Mouse (Mus musculus) right cerebral cortex, postnatal 4 days (tissue): ENCODE measurements around the gene Actc1.

Experiments used
- DNase-seq: peaks from one replicate; pipeline ENCODE4 v3.0.0-alpha.2; 2022

Actc1 gene

DNA sequence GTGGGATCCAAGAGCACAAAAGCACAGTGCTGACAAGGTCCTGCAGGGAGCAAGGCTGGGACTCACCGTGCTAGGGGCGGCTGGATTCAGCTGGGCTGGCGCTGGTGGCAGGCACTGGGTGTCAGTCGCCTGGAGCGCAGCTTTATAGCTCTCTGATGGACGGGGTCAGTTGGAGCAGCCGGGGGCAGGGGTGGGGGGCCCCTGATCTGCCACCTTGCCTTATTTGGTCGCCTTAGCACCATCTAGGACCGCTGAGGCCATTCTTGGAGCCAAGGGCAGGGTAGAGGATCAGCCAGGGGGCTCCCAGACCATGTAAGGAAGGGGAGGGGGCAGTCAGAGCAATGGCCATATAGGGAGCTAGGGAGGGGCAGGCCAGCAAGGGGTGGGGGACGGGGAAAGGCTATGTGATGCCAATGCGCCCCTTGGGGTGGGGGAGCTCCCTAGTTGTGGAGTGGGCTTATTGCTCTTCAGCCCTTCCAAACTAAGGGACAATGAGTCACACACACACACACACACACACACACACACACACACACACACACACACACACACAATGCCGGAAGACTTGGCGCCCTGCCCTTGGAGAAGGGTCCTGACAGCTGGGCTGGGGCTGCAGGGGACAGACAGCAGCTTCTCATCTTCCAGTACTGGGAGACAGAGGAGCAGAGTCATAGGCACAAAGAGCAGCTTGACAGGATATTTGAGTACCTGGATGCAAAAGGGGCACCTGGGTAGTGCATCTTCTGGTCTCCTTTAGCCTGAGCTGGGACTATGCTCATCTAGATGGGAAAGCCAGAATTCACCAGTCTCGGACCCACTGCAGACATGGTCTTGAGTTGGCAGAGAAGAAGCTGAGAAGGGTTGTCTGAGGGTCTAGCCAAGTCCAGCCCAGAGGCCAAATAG is at the start of gene Actc1:
TSS of gene Actc1 (minus strand) at position 853 of the 903 bp plus-strand sequence.
- DNase-seq: peak; percentile 12

DNA sequence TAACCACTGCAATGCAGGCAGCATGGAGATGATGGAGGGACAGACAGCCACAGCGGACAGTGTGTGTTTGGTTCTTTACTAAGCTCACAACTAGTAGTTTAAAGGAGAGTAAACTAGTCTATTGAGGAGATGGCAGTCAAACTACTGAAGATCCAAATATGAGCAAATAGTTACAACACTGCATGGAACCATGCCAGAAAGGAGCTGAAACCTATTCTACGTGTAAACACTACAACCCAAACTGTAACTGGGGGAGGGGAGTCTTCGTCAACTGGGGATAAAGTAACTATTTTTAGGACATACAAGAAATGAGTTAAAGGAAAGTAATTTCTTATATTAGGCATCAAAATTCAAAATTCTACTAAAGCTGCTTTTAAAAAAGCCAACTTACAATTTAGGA is 49.1 kb upstream of the Actc1 start:
- no peak for DNase-seq

DNA sequence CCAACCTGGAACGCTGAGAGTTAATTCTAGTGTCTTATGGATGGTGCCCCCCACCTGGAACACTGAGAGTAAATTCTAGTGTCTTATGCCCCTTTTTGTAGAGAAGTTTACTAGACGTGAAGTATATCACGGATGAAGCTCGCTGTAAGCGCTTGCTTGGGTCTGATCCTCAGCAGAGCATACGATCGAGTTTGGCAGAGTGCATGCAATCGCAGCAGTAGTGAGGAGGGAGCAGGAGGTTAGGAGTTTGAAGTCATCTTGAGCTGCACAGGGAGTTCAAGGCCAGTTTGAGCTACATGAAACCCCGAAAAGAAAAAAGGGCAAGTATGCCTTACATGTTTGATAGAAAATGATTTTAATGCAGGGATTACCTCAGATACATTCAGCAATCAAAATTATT is 47.5 kb upstream of the Actc1 start:
- DNase-seq: no peak

DNA sequence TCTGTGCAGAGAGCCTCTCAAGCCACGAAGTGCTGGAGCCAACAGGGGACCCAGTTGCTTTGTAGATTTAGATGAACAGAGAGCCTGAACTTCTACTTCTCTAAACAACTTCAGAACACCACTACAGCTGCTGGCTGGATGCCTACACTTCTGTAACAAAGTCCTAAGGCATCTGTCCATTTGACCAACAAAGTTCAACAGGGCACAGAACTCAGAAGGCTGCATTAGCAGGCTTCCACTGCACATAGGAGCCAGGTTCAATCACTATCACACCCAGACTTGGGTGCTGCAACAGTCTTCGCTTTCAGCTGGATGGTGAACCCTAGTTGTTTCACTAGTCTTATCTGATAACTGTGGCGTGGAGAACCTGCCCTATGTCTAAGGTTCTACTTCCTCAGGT is 46.5 kb upstream of the Actc1 start:
- DNase-seq: no peak

DNA sequence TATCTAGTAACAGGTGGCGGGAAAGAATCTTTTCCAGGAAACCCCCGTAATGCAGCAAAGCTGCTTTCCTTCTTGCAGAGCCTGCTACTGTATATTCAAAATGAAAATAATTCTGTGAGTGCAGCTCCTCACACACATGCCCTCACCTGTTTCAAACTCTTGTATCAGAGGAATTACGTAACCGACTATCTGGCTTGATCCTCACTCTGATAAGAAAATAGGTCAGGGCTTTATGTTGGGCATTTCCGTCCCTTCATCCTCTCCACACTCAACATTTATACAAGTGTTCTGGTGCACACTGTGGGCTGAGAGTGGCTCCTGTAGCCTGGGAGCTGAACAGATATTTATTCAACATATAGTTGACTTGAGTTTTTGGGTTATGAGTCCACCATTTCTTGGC is 45.8 kb upstream of the Actc1 start:
- DNase-seq: no peak

DNA sequence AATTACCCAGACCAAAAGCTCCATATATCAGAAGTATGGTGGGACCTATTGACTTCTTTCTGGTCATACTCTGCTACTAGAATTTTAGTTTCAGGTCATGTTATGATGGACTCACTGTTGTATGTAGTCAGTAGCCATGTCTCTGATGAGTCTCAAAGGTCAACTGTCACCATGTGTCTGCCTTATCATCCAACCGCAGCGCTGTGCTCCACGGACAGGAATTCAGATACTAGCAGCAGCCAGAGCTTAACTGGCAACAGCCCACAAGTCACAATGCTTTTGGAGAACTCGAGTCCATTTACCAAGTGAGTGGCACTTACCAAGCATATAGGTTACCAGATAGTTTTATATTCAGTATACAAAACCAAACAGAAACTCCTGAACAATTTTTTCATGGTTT is 44.3 kb upstream of the Actc1 start:
- DNase-seq: no peak

DNA sequence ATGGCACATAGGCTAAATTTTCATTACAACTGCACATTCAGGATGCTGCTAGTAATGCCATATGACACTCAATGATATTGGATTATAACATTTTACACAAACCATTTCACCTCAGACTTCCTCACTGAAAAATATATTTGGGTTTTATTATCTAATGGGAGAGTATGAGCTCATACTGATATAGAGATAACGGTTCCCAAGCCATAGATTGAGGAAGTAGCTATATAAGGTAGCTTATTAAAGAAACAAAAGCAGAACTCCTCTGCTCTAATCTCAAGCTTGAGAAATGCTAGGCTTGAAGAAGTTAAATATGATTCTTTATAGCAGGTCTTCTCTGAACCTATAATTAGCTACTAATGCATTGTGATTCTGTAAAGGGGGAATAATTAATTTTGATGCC is 43.2 kb upstream of the Actc1 start:
- no peak for DNase-seq

DNA sequence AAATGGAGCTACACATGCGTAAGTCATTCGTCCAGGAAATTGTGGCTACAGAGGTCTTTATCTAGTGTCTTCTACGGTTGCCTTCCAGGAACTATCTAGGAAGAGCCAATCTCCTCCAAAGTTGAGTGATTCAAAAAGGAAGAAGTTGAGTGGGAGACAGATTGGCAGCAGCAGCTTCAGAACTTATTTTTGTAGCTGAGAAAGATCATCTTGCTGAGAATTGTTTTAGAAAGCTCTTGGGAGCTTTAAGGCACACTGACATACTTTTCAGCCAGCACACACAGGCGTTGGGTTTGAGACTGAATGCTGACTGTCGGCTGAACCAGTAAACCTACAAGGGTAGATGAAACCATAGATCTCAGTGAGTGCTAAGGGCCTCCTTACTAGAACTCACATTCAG is 42.0 kb upstream of the Actc1 start:
- no peak for DNase-seq

DNA sequence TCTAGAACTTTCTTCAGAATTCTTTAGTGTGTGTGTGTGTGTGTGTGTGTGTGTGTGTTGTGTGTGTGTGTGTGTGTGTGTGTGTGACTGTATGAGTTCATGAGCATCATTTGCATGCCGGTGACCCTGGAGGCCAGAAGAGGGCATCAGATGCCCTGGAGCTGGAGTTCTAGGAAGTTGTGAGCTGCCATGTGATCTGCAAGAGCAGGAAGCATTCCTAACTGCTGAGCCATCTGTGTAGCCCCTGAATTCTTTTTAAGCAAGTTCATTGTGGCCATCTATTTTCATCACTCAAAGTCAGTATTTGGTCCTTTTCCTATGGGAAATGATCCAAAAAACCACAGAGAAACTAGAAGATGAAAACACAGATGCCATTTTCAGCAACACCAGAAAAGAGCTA is 41.3 kb upstream of the Actc1 start:
- no peak for DNase-seq

DNA sequence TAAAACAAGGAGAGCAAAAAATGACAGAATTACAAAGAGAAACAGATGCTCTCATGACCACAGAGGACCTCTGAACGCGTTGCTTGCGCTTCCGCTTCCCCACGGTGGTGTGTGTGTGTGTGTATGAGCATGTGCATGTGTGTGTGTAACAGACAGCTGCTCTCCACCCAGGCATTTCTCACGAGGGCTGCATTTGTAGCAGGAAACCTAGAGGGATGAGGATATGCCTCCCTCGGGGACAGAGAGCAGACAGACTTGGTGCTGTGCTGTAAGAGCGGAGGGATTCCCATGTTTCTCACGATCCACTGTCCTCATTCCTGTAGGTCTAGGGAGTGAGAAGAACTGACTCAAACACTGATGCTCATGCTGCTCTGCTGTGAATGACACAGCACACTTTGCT is 40.2 kb upstream of the Actc1 start:
- no peak for DNase-seq

DNA sequence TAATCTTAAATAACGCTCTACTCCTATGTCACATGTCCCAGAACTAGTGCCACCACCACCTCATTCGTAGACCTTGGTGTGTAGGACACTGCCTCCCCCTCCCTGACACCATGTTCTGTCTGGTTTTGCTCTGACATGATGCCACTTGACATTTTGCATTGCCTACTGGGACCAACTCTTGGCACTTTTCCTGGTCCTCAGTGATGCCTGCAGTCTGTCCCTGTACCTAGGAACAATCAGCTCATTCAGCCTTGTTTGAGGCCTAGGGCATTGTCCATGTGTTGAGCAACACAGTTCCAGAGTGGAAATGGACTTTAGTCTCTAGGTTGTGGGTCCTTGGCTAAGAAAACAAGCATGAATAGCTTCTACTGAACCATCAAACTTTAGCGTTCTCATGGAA is 36.5 kb upstream of the Actc1 start:
- DNase-seq: no peak

DNA sequence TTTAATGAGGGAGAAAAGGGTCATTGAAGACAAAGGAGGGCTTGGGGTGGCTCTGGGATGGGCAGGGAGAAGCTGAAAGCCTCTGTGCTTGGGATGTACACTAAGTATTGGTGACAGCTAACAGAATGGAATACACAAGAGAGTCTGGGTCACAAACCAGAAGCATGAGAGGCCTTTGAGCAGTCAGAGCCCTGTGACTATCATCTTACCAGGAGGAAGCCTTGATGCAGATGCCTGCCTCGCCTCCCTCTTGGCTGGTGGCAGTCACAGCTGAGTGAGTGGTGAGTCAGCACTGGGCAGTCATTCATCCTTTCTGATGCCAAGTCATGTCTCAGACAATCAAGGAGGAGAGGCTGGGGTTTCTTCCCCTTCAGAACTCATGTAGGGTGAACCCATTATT is 33.9 kb upstream of the Actc1 start:
- no peak for DNase-seq

DNA sequence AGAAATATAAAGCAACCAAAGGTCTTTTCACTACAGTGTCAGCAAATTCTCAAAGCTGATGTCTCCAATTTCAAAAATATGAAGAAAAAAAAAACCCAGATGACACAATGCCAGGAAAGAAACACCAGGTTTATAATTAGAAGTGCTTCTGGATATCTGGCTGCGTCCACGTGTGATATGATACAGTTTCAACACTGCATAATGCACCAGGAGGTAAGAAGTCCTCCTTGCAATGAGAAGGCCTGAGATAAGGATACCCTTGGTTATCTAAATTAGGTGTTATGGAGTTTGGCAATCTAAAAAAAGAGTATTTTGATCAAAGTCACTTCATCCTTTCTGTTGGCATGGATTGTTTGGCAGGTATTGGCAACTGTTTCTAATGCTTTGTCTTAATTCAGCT is 18.5 kb upstream of the Actc1 start:
- no peak for DNase-seq

DNA sequence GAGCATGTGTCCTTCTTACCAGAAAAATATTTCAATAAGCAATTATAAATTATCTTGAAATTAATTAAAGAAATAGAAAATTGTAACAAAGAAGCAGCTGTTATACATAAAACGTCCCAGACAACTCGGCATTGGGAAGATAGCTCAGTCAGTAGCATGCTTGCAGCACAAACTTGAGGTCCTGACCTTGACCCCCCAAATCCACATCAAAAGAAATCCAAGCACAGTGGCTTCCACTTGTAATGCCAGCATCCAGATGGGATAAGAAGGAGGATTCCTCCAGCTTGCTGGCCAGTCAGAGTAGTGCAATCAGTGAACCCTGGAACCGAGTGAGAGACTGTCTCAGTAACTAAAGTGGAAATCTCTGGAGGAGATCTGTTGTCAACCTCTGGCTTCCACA is 12.9 kb upstream of the Actc1 start:
- no peak for DNase-seq

DNA sequence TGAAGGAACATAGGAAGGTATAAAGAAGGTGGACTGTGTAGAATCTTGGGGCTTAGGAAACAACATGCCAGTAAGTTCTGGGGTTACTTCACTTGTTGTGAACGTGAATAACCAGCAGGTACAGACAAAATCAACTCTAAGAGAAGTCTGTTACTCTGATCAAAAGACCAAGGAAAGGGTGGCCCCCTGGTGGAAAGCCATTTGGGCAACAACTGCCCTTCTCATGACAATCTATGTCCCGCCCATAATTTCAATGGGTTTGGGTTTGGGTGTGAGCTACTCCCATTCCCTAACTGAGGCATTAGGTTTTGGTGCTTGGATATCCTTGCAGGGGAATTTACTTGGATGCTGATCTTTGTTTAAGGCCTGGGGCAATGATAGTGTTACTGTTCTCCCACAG is 10.7 kb upstream of the Actc1 start:
- no peak for DNase-seq

DNA sequence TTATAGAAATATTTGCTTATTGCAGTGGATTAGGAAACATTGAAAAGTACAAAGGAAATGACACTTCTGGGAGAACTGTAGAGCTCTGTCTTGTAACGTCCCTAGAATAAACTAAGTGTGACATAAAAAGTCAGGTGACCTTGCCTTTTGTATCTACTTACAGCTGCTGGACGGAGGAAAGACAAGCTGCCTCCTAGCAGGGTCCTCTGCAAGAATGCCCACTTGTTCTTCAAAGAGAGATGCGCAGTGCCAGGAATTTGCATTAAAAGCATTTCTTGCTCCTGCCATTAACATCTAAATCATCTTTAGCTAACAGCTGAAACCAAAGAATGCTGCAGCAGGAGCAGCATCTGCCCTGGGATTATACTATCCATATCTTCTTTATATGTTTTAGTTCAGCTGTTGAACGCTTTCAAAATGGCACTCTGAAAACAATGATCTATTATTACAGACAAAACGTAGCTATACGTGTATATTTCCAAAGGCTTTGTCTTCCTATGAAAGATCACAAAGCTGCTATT is 6.8 kb upstream of the Actc1 start:
- no peak for DNase-seq

DNA sequence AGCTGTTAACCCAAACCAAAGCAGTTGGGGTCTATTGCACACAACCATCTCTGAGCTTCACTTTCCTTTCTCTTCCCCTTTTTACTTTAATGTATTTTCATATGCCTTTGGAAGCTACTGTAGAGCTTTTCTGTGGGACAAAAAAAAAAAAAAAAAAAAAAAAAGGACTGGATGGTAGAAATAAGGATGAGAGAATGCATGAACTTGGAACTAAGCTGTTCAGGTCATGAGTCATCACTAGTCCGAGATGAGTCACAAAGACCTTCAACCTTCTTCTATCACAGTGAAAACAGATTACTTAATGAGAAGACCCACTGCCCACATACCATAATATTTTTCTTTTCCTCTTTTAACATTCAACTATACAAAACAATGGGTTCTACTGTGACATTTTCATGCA is 6.3 kb upstream of the Actc1 start:
- no peak for DNase-seq

DNA sequence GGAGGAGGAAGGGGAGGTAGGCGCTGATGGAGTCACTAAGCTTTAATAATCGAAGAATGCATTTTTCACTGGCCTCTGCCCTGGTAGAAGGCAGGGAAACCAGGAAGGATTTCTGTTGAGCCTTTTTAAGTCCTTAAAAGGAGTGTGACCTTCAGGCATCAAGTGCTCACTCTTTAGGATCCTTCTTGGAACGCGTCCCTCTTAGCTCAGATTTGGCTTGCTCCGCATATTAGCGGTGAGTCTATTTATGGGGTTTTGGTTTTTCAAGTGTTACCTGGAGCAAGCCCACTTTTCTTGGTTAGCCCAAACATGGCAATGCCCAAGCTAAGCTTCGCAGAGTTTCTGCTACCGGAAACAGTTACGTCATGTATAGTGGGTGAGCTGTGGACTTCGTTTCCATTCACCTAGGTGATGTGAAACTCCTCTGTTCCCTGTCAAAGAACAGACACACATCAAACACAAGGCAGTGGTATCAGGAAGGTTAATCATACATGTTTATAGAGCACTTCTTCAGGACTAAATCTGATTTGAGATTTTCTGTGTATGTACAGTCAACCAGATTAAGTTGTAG is 5.0 kb upstream of the Actc1 start:
- DNase-seq: no peak

DNA sequence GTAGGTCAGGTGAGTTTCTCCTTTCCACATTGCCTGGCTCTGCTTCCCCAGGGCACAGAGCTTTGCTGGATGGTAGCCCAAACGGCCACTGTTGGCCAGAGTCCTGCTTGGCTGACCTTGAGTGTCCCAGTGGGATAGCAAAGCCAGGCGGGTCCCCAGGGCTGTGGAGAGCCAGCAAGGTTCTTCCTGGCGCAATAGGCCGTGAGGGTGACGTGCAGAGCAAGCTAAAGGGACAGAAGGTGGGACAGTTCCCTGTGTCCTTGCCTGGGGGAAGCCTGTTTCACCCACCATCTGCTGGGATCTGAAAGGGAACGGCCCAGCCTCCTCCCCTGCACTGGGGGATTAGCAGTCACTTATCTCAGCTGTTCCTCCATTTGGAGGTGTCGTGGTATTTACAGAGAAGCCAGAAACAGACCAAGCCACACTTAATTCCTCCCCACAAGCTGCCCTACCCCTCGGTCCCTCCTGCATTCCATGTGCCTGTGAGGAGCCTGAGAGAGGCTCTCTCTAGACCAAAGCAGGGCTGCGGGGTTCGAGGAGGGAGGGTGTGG is 4.0 kb upstream of the Actc1 start:
- DNase-seq: no peak

DNA sequence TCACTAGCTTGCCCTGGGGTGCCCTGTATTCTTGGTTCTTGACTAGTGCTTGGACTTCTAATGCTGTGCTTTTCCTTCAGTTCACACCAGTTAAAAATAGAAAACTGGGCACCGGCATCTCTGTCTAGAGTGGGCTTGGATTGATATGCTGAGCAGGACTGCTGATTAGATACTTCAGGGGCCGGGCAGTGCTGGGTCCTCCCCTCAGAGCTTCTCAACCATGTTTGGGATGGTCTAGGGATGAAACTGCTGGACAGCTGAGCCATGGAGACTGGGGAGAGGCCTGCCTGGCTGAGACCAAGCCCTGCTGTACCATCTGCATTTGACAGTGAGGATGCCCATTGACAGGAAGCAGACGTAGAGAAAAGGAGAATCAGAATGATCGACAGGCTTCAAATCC is 781 bp upstream of the Actc1 start:
- no peak for DNase-seq

DNA sequence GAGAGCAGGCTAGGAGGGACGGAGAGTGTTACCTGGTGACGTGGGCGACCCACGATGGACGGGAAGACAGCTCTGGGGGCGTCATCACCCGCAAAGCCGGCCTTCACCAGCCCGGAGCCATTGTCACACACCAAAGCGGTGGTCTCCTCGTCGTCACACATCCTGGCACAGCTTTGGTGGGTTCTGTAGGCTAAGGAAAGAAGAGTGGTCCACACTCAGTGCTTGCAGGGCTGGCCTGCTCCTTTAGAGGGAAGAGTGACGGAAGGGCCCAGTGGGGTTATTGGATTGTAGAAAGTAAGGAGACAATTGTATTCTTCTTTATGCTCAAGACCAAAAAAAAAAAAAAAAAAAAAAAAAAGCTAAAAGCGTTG is 1.5 kb downstream of the Actc1 start:
- DNase-seq: no peak

DNA sequence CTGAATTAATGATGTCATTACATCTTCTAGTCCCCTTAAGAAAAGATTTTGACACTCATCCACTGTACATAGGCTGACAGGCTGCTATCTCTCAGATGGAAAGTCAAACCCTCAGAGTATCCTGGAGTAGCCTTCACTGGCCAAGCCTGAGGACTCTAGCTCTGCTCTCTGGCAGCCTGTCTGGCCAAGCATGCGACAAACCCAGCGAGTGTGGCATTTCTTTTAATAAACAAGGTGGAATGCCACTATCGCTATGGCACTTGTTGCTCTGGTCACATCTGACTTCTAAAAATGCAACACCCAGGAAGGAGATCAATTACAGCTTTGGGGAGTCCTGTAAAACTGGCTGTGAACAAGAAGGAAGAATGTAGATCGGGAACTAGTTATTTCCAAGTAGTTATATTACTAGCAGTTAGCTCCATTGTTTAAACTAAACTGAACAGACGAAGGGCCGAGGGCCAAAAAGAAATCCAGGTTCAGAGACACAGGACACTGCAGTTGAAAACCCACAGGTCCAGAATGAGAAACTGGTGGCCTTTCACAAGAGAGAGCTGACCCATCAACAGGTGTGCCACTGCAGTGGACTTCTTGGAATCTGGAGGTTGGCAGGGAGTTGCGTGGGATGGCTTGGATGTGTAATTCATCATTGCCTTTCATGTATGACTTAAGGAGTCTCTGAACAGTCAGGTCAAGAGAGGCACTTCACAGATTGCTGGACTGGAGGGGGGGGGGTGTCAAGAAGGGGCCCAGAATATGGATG is 2.1 kb downstream of the Actc1 start:
- no peak for DNase-seq

DNA sequence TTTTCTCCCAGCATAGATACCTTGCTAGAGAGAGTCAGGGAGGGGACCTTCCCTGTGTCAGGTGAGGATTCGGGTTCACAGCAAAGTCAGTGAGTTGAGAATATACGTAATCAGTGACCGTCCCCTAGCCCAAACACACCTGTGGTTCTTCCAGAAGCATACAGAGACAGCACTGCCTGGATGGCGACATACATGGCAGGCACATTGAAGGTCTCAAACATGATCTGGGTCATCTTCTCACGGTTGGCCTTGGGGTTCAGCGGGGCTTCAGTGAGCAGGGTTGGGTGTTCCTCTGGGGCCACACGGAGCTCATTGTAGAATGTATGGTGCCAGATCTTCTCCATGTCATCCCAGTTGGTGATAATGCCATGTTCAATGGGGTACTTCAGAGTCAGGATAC is 3.2 kb downstream of the Actc1 start:
- no peak for DNase-seq

DNA sequence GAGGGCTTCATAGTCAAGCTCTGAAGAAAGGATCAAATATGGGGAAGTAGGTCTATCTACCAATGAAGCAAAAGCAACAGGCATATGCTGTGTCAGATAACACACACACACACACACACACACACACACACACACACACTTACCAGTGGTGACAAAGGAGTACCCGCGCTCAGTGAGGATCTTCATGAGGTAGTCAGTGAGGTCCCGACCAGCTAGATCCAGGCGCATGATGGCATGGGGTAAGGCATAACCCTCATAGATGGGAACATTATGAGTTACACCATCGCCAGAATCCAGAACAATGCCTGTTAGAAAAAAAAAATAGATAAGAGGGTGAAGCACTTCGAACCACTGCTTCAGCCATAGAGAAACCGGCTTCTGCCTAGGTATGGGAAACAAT is 4.0 kb downstream of the Actc1 start:
- DNase-seq: no peak
